Comparison of ENCODE assay signal across 20 mouse cellular contexts in genomic region chr3:52931956-52932355, GRCm38 (mm10).
A peak's percentile ranks its signal among the peaks of the same experiment; 100 is the strongest.
DNase-seq lines count a peak whose midpoint lies in the region; ATAC-seq and TF ChIP-seq lines count a peak whose summit lies in the region.
"Had no signal": no experiment of that assay in that cellular context is flagged by ENCODE, and none has a peak within 500 bp of the region (broad histone marks: within the 10 kb centered on the region; RNA-seq: fewer than 3 reads in every experiment).

No protein-coding gene starts in this region.

- TF ChIP-seq POLR2A in thymus, adult 2 months (IDR thresholded peaks at IDR 0.05; ENCODE audit: control insufficient read depth, extremely low read depth, insufficient read depth, low read length, poor library complexity) = no peak

- no peaks in the 10 kb centered on the region for H3K9me3 ChIP-seq in hindbrain, embryonic 10.5 days
- H3K9me3 ChIP-seq: forebrain, embryonic 10.5 days; forebrain, embryonic 13.5 days had no signal

- peak; percentile 32 for DNase-seq in thymus, adult 2 months
- DNase-seq in thymus, postnatal 0 days (ENCODE audit: low spot score) = peak; percentile 86
- DNase-seq in thymus, postnatal 25 days = peak; percentile 50
- DNase-seq in left cerebral cortex, postnatal 4 days = no peak
- DNase-seq in hindbrain, embryonic 10.5 days (ENCODE audit: low spot score) = no peak
- DNase-seq: adrenal gland, adult 2 months; adrenal gland, postnatal 14 days; cerebellum, adult 18-20 months; cerebellum, adult 9-10 months; cerebellum, postnatal 14 days; gastrocnemius, postnatal 10 days; gastrocnemius, postnatal 36 days had no signal

- no peak overlapping the region for H3K4me3 ChIP-seq in thymus, adult 2 months (ENCODE audit: control insufficient read depth, insufficient read depth, low read length)
- H3K4me3 ChIP-seq in hindbrain, embryonic 10.5 days = no peak overlapping the region
- H3K4me3 ChIP-seq: forebrain, embryonic 10.5 days; forebrain, embryonic 13.5 days had no signal

- TF ChIP-seq CTCF in thymus, adult 2 months (IDR thresholded peaks at IDR 0.05; ENCODE audit: borderline replicate concordance, control insufficient read depth, extremely low read depth, insufficient read depth, low read length, poor library complexity) = no peak

- intact Hi-C loops in left cerebral cortex, postnatal 4 days (cut with DNase I) = no loop called here

- H3K36me3 ChIP-seq in thymus, adult 2 months (ENCODE audit: control insufficient read depth, insufficient read depth, low read length) = no peaks in the 10 kb centered on the region
- H3K36me3 ChIP-seq in hindbrain, embryonic 10.5 days = no peaks in the 10 kb centered on the region
- H3K36me3 ChIP-seq: forebrain, embryonic 10.5 days had no signal

- no peaks in the 10 kb centered on the region for H3K27me3 ChIP-seq in thymus, adult 2 months (ENCODE audit: control insufficient read depth, insufficient read depth, low read length)
- H3K27me3 ChIP-seq in hindbrain, embryonic 10.5 days (ENCODE audit: insufficient read depth, poor library complexity, severe bottlenecking) = no peaks in the 10 kb centered on the region
- H3K27me3 ChIP-seq: forebrain, embryonic 13.5 days had no signal

- no peak for ATAC-seq in cerebellum, adult (ENCODE audit: insufficient number of reproducible peaks, low FRiP score, low TSS enrichment)
- ATAC-seq: CD4-positive, CD25-positive, alpha-beta regulatory T cell, adult 4 months; forebrain, embryonic 13.5 days; forebrain, embryonic 16.5 days; hindbrain, postnatal 0 days; inflammation-experienced regulatory T-cells, adult 6 months had no signal

- WGBS in thymus, adult 2 months = 52% methylated on average over 2 of the region's 2 CpGs
- WGBS in hindbrain, embryonic 10.5 days = 86% methylated on average over 2 of the region's 2 CpGs

- peak overlapping the region; percentile 95 for H3K27ac ChIP-seq in thymus, adult 2 months (ENCODE audit: control insufficient read depth, insufficient read depth, low read length)
- H3K27ac ChIP-seq in hindbrain, embryonic 10.5 days = no peak overlapping the region
- H3K27ac ChIP-seq: forebrain, embryonic 10.5 days; forebrain, embryonic 13.5 days; hindbrain, embryonic 14.5 days; hindbrain, postnatal 0 days had no signal

- H3K4me1 ChIP-seq in thymus, adult 2 months (replicated peaks; ENCODE audit: control insufficient read depth, insufficient read depth, low read length) = peaks cover 47% of the 10 kb centered on the region
- H3K4me1 ChIP-seq in hindbrain, embryonic 10.5 days (replicated peaks) = peaks cover 7% of the 10 kb centered on the region
- H3K4me1 ChIP-seq: forebrain, embryonic 13.5 days had no signal

Comparison
In these comparisons a context has a peak if more than half of its experiments do, and no peak if none do; other contexts are left out.
1. DNase-seq: peak in thymus, adult 2 months (single experiment), thymus, postnatal 0 days (single experiment) and thymus, postnatal 25 days (single experiment); none in left cerebral cortex, postnatal 4 days (single experiment) and hindbrain, embryonic 10.5 days (single experiment).